Mouse (Mus musculus): Measurements from ENCODE around the gene Fam173b.

The Fam173b gene

DNA sequence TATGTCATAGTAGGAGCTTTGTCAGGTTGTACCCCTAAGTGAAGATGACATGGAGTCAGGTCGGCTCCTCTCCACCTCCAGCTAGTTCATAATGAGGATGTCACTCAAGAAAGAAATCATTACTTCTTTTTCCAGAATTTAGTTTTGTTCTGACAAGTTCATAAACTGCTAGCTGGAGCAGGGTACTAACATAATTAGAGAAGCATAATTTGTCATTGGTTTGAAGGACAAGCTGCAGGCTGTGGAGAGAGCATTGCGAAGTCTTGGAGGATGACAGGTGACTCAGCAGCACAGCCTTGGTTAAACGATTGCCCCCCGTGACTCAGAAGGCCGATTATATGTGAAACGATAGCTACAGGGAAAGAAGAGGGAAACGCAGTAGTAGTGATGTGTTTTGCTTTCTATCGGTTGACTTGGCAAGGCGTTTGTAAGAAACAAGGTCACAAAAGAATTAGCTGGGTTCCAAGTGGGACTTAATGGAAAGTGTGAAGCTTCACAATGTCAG lies 34.5 kb downstream of the Fam173b start:
- DNase-seq (ENCODE audit: low read depth): peak; percentile 22

DNA sequence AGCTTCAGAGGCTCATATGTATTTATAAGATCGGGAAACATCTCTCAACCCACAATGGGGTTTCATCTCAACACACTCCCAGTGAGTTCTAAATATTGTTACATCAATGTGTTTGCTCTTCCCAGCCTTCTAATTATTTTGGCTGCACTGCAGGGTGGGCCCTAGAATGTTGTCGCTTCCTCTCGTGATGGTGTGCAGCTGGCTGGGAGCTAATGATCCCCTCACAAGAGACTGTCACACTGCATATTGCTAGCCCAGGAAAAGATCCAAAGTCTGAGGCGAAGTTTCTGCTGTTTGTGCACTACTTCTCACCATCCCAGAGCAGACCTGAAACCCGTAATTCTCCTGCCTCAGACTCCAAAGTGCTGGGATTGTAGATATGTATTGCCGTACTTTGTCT lies 45.6 kb downstream of the Fam173b start:
- no peak for DNase-seq (ENCODE audit: low read depth)

GRCm38 (mm10) chr15:31647851-31648569 lies 46.4 kb downstream of the Fam173b start:
- no peak for DNase-seq (ENCODE audit: low read depth)

DNA sequence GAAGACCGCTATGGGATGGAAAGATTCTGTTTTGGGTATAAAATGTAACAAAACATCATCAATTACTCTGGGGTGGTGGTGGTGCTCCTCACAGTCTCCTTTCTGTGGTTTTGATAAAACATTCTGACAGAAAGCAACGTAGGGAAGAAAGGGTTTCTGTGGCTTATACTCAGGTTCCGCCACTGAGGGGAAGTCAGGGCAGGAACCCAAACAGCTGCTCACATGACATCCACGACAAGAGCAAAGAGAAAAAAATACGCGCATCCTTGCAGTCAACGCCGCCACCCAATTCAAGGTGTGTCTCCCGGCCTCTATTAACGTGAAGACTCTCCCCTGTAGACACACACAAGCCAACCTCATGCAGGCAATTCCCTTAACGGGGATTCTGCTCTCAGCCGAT lies 48.0 kb downstream of the Fam173b start:
- DNase-seq (ENCODE audit: low read depth): no peak

DNA sequence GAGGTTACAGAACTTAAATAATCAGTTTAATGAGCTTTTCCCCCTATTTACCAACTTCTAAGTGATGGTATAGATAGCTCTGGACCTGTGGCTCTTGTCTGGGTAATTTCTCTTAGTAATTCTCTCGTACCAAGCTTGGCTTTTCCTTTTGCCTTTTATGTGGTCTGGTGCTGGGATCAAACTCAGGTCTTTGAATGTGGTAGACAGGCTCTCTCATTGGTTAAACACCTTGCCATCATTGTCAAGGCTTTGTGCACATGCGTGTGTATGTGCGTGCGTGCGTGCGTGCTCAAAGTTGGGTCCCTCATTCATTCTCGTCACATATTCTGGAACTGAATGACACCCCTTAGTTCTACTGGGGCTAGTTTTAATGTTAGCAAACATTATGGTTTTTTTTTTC lies 49.2 kb downstream of the Fam173b start:
- no peak for DNase-seq (ENCODE audit: low read depth)

- no peak for DNase-seq (ENCODE audit: low read depth)
Measured at GRCm38 (mm10) chr15:31660133-31660795, 58.6 kb downstream of the Fam173b start.

- DNase-seq (ENCODE audit: low read depth): no peak
Measured at GRCm38 (mm10) chr15:31660844-31661243, 59.2 kb downstream of the Fam173b start.

DNA sequence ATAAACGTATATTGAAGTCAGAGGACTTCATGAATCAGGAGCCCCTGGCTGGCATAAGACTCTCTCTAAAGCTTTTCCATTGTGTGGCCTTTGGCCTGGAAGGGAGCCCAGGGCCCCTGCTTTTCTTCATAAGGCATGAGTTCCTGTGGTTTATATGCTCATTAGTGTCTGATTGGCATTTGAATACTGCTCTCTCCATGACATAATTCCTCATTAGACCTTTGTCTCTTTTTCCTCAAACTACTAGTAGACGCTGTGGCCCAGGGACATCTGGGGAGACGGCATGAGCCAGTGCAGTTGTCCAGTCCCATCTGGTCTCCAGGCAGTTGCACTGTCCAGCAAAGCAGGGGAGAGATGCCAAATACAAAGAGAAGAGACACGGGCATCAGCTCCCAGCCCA lies 60.1 kb downstream of the Fam173b start:
- no peak for DNase-seq (ENCODE audit: low read depth)

DNA sequence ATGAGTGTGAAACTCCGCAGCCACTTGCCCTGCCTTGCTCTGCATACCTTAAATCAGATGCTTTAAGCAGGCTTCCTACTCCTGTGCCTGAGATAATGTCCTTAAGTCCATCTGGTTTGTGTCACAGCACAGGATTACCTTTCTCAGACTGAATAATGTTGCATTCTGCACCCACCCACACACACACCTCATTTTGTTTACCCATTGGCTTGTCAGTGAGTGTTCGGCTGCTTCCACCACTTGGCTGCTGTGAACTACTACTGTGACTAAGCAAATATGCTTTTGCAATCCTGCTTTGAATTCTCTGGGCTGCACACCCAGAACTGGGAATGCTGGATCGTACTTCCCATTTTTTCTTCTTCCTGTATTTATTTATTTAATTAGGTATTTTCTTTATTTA lies 61.4 kb downstream of the Fam173b start:
- DNase-seq (ENCODE audit: low read depth): peak; percentile 39

Data from NIH3T3 (cell line).